Mouse (Mus musculus): ENCODE measurements around the gene Fshr. TPM values are rescaled to one million over a fixed set of nuclear protein-coding genes. Genes with fewer than 3 reads are reported as not detected.
"Not testable (repeated sequence)": the region's sequence is repeated elsewhere in the genome, so short reads cannot be mapped to it uniquely, and the experiment has no call there.

The Fshr gene
- polyA plus RNA-seq (2015; fragmentation: Nextera tagmentation; extraction: Ambion mirVana): not detected in 2 replicates

DNA sequence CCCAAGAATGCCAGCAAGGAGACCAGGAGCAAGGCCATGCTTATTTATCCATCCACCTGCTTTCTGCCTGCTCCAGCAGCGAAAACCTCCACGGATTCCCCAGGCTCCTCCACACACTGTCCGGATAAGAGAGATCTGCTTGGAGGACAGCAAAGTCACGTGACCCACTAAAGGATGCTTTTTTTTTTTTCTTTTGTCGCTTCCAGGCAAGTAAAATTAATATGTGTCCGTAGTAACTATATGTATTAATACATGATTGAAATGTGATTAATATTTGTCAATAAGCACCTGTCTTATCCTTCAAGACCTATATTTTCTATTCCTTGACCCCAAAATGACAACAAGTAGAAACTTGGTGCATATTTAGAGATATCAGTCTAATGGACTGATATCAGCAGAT is at the start of gene Fshr:
TSS of gene Fshr (minus strand) at position 101 of the 400 bp plus-strand sequence.
- DNase-seq (ENCODE audit: low spot score): no peak

DNA sequence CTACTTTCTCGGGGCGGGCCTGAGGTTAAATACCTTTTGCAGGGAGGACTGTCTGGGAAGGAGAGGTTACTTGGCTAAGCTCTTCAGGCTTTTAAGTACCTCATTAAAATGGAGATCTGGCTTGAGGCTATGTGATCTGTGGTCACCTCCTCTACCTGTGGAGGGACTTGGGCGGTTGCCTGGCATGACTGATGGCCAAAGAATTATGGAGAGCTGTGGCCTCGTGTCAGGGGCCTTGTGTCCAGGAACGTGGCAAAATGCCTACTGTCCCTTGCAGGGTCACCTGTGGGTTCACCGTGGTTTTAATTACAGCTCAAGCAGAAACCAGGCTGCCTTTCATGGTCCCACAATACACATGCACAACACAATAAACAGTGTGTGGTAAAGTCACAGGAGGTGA is 1.7 kb upstream of the Fshr start:
- no peak for DNase-seq (ENCODE audit: low spot score)

- no peak for DNase-seq (ENCODE audit: low spot score)
These were observed 26.9 kb downstream of the Fshr start for GRCm38 (mm10) chr17:89173545-89173944.

- DNase-seq (ENCODE audit: low spot score): no peak
These were observed 35.7 kb downstream of the Fshr start for GRCm38 (mm10) chr17:89164773-89165172.

- DNase-seq (ENCODE audit: low spot score): no peak
These were observed 38.0 kb downstream of the Fshr start for GRCm38 (mm10) chr17:89162475-89162874.

DNA sequence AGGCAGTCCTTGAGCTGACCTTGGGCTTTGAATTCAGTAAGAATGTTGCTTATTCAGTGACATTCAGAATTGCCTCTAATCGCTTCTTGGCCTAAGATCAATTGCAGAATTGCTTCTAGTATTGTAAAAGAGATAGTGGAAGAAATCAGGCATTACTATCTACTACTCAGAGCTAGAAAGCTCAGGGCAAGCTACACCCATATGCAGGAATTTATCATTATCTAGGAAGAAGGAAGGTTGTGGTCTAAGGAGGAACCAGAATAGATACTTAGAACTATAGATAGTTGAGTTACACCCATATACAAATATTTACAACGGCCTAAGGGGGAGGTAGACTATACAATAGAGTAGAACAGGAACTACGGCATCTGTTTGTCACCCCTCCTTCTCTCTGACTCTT is 41.1 kb downstream of the Fshr start:
- DNase-seq (ENCODE audit: low spot score): not testable (repeated sequence)

GRCm38 (mm10) chr17:89144806-89145205 is 55.7 kb downstream of the Fshr start:
- no peak for DNase-seq (ENCODE audit: low spot score)

DNA sequence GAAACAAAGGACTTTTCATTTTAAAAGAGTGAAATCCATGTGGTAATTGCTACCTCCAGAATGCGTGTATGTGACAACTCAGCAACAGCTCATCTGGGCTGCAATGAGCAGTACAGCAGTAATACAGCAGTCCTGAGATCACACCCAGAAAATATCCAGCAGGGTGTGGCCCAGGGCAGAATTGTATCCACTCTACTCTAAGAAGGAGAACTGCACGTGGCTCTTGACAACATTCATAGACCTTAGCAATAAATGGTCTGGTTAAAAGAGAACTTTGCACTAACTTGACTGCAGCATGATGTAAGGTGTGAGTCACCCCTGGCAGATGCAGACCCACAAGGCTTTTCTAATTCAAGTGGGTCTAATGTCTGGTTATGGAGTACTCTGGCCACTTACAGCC is 80.5 kb downstream of the Fshr start:
- DNase-seq (ENCODE audit: low spot score): no peak

- DNase-seq (ENCODE audit: low spot score): no peak
These were observed 81.2 kb downstream of the Fshr start for GRCm38 (mm10) chr17:89119250-89119649.

GRCm38 (mm10) chr17:89113944-89114343 is 86.5 kb downstream of the Fshr start:
- no peak for DNase-seq (ENCODE audit: low spot score)

GRCm38 (mm10) chr17:89100719-89101350 is 99.6 kb downstream of the Fshr start:
- no peak for DNase-seq (ENCODE audit: low spot score)

GRCm38 (mm10) chr17:89099733-89100132 is 100.7 kb downstream of the Fshr start:
- not testable (repeated sequence) for DNase-seq (ENCODE audit: low spot score)

DNA sequence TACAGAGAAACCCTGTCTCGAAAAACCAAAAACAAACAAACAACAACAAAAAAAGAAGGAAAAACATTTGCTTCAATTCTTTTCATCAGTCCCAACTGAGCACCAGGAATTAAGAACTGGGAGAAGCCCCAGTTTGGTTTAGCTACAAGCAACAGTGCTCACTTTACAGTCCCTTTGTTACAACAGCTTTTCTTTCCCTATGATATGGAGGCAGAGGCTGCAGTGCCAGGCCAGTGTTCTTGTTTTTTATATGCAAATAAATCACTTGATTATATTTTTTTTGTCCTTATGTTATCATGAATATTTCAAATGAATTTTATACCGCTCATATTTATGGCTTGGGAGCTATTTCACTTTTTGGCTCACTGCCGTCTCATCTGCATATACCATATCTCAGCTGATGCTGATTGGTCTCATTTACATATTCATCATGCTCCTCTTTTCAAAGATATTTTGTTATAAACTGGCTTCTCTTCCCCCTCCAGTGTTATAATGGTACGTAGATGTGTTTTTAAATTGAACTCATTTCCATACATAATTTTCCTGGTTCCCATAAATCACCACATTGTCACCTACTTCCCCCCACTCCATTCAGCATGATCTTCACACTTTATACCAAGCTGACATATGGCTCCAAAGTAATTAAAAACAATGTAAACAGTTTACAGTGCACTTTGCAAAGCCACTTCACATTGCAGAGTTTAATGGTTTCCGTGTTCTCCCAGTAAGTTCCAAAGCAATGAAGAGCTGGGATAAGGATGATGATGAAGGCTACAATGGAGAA is 110.6 kb downstream of the Fshr start:
- DNase-seq (ENCODE audit: low spot score): no peak

DNA sequence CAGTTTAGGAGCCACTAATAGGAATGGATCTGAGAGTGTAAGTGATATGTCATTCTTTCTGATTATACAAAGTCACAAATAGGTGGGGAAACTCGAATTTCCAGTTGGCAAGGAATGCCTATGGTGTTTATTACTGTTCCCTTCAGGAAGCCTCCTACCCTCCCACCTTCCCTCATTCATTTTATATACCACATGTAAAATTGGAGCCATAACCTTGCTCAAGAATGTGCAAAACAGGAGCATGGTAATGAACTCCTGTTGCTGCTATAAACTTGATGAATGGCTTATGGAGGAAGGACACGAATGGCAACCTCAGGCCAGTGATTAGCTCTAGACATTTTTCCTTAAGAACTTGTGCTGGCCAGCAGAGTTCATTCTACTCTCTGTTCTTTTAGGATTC is 117.6 kb downstream of the Fshr start:
- DNase-seq (ENCODE audit: low spot score): no peak

GRCm38 (mm10) chr17:89079706-89080105 is 120.8 kb downstream of the Fshr start:
- no peak for DNase-seq (ENCODE audit: low spot score)

DNA sequence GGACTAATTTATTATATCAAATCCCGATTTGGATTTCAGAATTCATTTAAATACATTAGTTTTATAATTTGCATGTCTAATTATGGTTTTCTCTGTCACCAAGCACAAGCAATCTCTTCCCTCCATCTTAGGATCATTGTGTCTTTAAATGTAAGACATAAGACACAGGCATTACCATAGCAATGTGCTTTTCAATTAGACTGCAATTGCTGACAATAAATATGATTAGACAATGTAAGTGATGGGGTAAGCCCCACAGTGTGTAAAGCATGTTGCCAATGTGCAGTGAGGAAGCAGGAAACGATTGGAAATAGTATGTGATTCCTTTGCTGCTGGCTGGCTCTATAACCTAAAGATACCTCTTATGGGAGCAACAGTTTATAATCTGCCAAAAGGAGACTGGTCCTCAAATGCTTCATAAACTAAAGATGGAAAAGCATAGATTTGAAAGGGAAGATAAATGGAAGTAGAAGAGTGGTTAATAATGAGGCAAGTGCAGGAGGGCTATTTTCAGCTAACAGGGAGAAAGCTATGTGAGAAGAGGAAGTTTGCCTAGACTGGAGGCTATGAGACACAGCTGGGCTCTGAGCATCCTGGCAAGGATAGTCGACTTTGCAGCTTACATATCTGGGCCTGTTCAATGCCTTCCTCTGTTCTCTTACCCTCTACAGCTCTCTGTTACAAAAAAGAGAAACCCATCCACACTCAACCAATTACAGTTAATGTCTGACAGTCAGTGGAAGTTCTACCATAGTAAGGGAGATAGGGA is 136.0 kb downstream of the Fshr start:
- no peak for DNase-seq (ENCODE audit: low spot score)

DNA sequence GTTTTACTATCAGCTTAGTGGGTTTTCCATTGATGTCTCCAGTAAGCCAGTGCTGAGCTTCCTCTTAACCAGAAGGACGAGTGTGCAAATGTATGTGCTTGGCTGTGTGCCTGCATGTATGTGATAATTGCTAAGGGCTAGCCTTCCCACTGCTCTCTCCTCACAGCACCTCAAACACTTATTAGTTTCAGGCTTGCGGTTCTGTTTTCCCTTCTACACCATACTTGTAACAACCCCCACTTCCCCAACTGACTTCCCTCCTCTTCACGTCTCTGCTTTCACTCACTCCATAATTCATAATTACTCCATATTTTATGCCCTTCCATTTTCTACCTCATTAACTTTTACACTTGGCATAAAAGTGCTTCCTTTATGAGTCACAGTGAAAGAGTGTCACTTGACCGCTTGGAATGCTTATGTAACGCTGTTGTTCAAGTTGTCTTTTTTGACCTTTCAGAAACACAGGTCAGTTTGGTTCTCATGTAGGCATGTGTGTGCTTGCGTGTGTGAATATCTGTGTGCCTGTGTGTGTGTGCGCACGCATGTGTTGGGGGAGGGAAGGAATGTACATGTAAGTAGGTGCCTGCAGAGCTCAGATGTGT is 138.0 kb downstream of the Fshr start:
- no peak for DNase-seq (ENCODE audit: low spot score)

DNA sequence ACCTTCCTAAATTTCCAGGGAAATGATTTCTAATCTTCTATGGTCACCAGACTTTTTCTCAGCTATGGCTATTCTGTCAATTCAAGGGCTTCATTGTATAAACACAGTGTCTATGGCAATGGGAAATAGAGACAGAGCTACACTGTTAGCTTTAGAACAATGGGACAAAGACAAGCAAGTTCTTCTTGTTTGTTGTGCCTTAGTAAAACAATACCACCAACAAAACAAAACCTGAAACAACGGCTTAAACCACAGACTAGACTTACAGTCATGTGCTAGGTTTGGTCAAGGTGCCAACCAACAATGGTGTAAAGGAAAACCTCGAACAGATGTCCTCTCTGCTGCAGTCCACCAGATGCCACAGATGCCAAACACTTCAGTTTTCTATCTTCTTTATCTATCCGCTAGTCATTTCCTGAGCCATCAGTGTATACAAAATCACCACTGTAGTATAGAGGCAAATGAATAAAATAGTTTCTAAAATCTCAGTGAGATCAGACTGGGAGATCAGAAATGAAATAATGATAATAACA is 149.4 kb downstream of the Fshr start:
- no peak for DNase-seq (ENCODE audit: low spot score)

DNA sequence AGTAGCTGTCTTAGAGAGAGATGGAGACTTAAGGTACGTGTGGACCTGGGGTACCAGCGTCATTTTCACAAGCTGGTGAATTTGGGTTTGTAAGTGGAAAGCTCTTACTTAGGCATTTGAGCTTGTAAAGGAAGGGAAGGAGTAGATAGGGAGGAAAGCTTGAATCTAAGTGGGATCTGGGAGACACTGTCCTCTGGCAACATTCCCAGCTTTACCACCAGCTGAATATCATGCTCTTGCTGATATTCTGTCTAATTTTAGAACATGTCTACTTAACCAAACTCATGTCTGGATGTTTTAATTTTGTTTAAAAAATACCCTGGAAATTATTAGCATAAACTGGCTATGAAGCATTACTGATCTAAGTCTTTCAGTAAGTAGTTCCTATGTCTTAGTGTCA is 151.4 kb downstream of the Fshr start:
- DNase-seq (ENCODE audit: low spot score): no peak

DNA sequence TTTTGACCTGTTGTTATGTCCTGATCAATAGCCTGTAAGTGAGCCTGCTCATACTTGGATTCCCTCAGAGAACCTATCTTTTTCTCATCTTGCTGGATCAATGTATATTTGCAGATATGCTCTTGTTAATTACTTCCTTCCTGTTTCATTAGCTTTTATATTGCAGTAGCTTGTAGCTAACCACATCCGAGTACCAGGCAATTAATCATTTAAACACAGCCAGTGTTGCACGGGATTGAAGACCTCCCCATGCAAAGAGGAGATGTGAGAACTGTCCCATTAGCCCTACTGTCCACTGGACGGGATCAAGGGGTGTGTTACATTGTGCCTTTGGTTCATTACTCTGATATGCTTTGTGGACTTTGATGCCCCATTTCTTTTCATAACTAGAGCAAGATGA is 154.5 kb downstream of the Fshr start:
- DNase-seq (ENCODE audit: low spot score): no peak

DNA sequence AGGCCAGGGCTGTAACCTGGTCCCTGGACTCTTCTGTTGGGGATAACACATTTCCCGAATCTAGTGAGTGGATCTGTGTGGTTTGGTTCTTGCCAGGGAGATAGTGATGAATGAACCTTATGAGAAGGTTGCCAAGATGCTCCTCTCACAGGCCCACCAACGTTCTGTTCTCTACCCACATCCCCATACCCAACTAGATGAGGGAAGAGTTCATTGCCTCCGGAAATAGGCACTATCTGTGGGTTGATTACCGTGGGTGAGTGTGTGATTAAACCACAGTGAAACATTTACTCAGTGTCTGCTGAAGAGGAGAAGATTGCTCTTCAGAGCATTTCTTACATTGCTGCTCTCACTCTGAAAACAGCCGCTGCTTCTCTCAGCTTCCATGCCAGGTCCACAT is 163.8 kb downstream of the Fshr start:
- DNase-seq (ENCODE audit: low spot score): no peak

DNA sequence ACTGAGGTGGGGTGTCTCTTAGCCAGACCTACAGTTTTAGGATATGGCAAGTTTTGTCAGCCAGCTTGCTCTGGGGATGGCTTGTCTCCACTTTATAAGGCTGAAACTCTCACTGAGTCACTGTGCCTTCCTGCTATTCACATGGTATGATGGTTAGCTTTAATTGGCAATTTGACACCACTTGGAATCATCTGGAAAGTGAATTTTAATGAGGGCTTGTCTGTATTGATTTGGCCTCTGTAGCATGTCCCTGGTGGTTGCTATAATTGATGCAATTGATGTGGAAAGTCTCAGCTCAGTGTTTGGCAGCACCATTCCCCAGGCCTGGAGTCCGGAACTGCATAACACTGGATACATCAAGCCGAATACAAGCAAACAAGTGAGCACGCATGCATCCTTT is 164.4 kb downstream of the Fshr start:
- DNase-seq (ENCODE audit: low spot score): no peak

Measured in thymus, postnatal 0 days (tissue).